Comparison of ENCODE assay signal across 6 mouse cellular contexts in genomic region chr14:43538144-43538543, GRCm38 (mm10). TPM values are rescaled to one million over a fixed set of nuclear protein-coding genes. Genes with fewer than 3 reads are reported as not detected.
"Had no signal": no experiment of that assay in that cellular context is flagged by ENCODE, and none has a peak within 500 bp of the region (broad histone marks: within the 10 kb centered on the region; RNA-seq: fewer than 3 reads in every experiment).

No protein-coding gene starts in this region.

RNA-seq across cellular contexts. Expression of gene Gm5799, which starts 5.2 kb away (rescaled TPM):
- total RNA-seq: layer of hippocampus, adult 18-20 months; megakaryocyte, adult 5-6 weeks had no signal

RNA-seq across cellular contexts. Expression of gene Gm17654, which starts 40.8 kb away (rescaled TPM):
- total RNA-seq: layer of hippocampus, adult 18-20 months; layer of hippocampus, postnatal 14 days; left cerebral cortex, adult 8-10 months; left cerebral cortex, postnatal 14 days; left cerebral cortex, postnatal 4 days; megakaryocyte, adult 5-6 weeks had no signal
